Mouse (Mus musculus): ENCODE measurements around the gene Cyp4a10. TPM values are rescaled to one million over a fixed set of nuclear protein-coding genes. Genes with fewer than 3 reads are reported as not detected.

Gene Cyp4a10
- total and polyA plus RNA-seq, 3 experiments = not detected

DNA sequence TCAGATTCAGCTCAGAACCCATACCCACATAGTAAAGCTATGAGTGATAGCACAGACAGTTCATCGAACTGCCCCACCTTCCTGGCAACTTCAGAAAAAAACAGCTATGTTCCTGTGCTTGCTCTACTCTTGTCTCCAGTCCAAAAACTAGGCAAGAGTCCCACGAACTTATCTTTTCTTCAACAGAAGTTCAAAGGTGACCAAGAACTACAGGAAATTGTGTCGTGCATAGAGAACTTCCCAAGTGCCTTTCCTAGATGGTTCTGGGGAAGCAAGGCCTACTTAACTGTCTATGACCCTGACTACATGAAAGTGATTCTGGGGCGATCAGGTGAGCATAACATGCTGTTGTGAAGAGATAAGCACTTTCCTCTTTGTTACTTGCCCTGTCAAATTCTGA is 1.4 kb downstream of the Cyp4a10 start:
- Histone ChIP-seq H3K79me2 (replicated peaks; ENCODE audit: control insufficient read depth, extremely low read depth, insufficient read depth, poor library complexity, severe bottlenecking) (no peaks in the 10 kb centered on the region), H3K9ac (ENCODE audit: insufficient read depth, low read depth) (no peak overlapping the region), H3K4me1 (ENCODE audit: control insufficient read depth in 1 of 2, insufficient read depth in 2 of 2) (no peaks in the 10 kb centered on the region), H3K27me3 (replicated peaks) (peaks cover 22% of the 10 kb centered on the region), H3K27ac (ENCODE audit: insufficient read depth, low read depth) (no peak overlapping the region), H3K9me3 (replicated peaks; ENCODE audit: low read length) (no peaks in the 10 kb centered on the region), H3K36me3 (replicated peaks in 1 of 2; ENCODE audit: control insufficient read depth in 1 of 2, insufficient read depth in 1 of 2, low read length in 1 of 2) (no peaks in the 10 kb centered on the region), H3K4me3 (replicated peaks in 1 of 3; ENCODE audit: low read depth in 2 of 3, low read length in 2 of 3, poor library complexity in 1 of 3) (no peak overlapping the region), H3K4me2 (ENCODE audit: insufficient read depth, low read depth, poor library complexity, severe bottlenecking) (no peak overlapping the region)
- no peak for TF ChIP-seq NELFE (IDR thresholded peaks at IDR 0.05; ENCODE audit: low read depth, low read length)
- TF ChIP-seq TCF12 (IDR thresholded peaks at IDR 0.05; ENCODE audit: low read depth, low read length) = no peak
- no peak for TF ChIP-seq MAX (IDR thresholded peaks at IDR 0.05; ENCODE audit: low read length)
- no peak for TF ChIP-seq ZKSCAN1 (IDR thresholded peaks at IDR 0.05; ENCODE audit: borderline replicate concordance, low read depth, low read length)
- TF ChIP-seq ZNF384 (IDR thresholded peaks at IDR 0.05; ENCODE audit: low read depth, low read length) = no peak
- TF ChIP-seq ELF1 (IDR thresholded peaks at IDR 0.05; ENCODE audit: low read depth, low read length) = no peak
- no peak for TF ChIP-seq PAX5 (IDR thresholded peaks at IDR 0.05; ENCODE audit: low read length)
- TF ChIP-seq MEF2A (IDR thresholded peaks at IDR 0.05; ENCODE audit: borderline replicate concordance, low read depth, low read length) = no peak
- no peak for TF ChIP-seq SMC3 (IDR thresholded peaks at IDR 0.05; ENCODE audit: low read depth, low read length)
- no peak for TF ChIP-seq NRF1 (IDR thresholded peaks at IDR 0.05; ENCODE audit: low read depth, low read length)
- TF ChIP-seq KAT2A (IDR thresholded peaks at IDR 0.05; ENCODE audit: insufficient replicate concordance, low read length) = no peak
- no peak for TF ChIP-seq CTCF (conservative IDR thresholded peaks at IDR 0.05 in 1 of 2, IDR thresholded peaks at IDR 0.05 in 1 of 2; ENCODE audit: low read depth in 2 of 2, low read length in 2 of 2)
- TF ChIP-seq HCFC1 (IDR thresholded peaks at IDR 0.05; ENCODE audit: low read depth, low read length) = no peak
- TF ChIP-seq RCOR1 (conservative IDR thresholded peaks at IDR 0.05; ENCODE audit: low read depth, low read length) = no peak
- dilution Hi-C loops (cut with MboI; ENCODE audit: extremely low pct_ligation_motif_present, extremely low pct_unique_long_range_greater_than_20kb, low sequenced_read_pairs) = no loop called here
- in situ Hi-C loops (cut with MboI; ENCODE audit: low pct_ligation_motif_present, low pct_unique_long_range_greater_than_20kb, low sequenced_read_pairs) = no loop called here
- DNase-seq (ENCODE audit: extremely low read depth) = no peak

DNA sequence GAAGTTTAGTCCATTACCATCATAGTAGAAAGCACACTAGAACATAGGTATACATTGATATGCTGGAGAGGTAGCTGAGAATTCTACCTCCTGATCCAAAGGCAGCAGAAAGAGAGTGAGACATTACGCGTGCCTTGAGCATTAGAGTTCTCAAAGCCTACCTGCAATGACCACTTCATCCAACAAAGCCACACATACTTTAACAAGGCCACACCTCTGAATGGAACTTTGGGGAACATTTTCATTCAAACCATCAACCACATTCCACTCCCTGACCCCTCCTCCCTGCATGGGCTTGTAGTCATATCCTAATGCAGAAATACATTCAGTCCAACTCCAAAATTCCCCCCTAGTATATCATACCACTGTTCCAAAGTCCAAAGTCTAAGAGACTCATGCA is 3.7 kb downstream of the Cyp4a10 start:
- H3K4me3 ChIP-seq (replicated peaks in 1 of 3; ENCODE audit: low read depth in 2 of 3, low read length in 2 of 3, poor library complexity in 1 of 3) = no peak overlapping the region
- no peak overlapping the region for H3K27ac ChIP-seq (ENCODE audit: insufficient read depth, low read depth)
- no peaks in the 10 kb centered on the region for H3K9me3 ChIP-seq (replicated peaks; ENCODE audit: low read length)
- in situ Hi-C loops (cut with MboI; ENCODE audit: low pct_ligation_motif_present, low pct_unique_long_range_greater_than_20kb, low sequenced_read_pairs) (no loop called here), dilution Hi-C loops (cut with MboI; ENCODE audit: extremely low pct_ligation_motif_present, extremely low pct_unique_long_range_greater_than_20kb, low sequenced_read_pairs) (no loop called here)
- TF ChIP-seq USF1 (IDR thresholded peaks at IDR 0.05; ENCODE audit: low read depth, low read length) (no peak), ETS1 (conservative IDR thresholded peaks at IDR 0.05; ENCODE audit: low read depth, low read length) (no peak)
- no peak overlapping the region for H3K9ac ChIP-seq (ENCODE audit: insufficient read depth, low read depth)
- no peak overlapping the region for H3K4me2 ChIP-seq (ENCODE audit: insufficient read depth, low read depth, poor library complexity, severe bottlenecking)
- H3K4me1 ChIP-seq (ENCODE audit: control insufficient read depth in 1 of 2, insufficient read depth in 2 of 2) = no peaks in the 10 kb centered on the region
- no peaks in the 10 kb centered on the region for H3K36me3 ChIP-seq (replicated peaks in 1 of 2; ENCODE audit: control insufficient read depth in 1 of 2, insufficient read depth in 1 of 2, low read length in 1 of 2)
- DNase-seq (ENCODE audit: extremely low read depth) = no peak
- no peaks in the 10 kb centered on the region for H3K79me2 ChIP-seq (replicated peaks; ENCODE audit: control insufficient read depth, extremely low read depth, insufficient read depth, poor library complexity, severe bottlenecking)
- peaks cover 22% of the 10 kb centered on the region for H3K27me3 ChIP-seq (replicated peaks)
